Mouse (Mus musculus) left cerebral cortex, adult 11 months (tissue): ENCODE results near the gene Cdk9.

ENCODE experiments used
- DNase-seq: peaks from one replicate; pipeline ENCODE4 v3.0.0; 2022; ENCODE audit warnings: low spot score

Gene Cdk9

GRCm38 (mm10) chr2:32712934-32713817 is at the start of gene Cdk9:
TSS of gene Cdk9 (minus strand) at chr2:32713076.
- DNase-seq = peak; percentile 88

GRCm38 (mm10) chr2:32761859-32762258 is 49.0 kb upstream of the Cdk9 start:
- DNase-seq = no peak

- DNase-seq = no peak
Observed at GRCm38 (mm10) chr2:32761361-32761760, 48.5 kb upstream of the Cdk9 start.

GRCm38 (mm10) chr2:32759001-32759400 is 46.1 kb upstream of the Cdk9 start:
- DNase-seq = no peak

GRCm38 (mm10) chr2:32758503-32758902 is 45.6 kb upstream of the Cdk9 start:
- no peak for DNase-seq

GRCm38 (mm10) chr2:32757056-32757845 is 44.4 kb upstream of the Cdk9 start, which contains the start of gene Tor2a:
TSS of gene Tor2a (plus strand) at chr2:32757234.
- peak; percentile 96 for DNase-seq

GRCm38 (mm10) chr2:32756674-32757055 is 43.8 kb upstream of the Cdk9 start:
- no peak for DNase-seq

- DNase-seq = no peak
Observed at GRCm38 (mm10) chr2:32752181-32752580, 39.3 kb upstream of the Cdk9 start.

- no peak for DNase-seq
Observed at GRCm38 (mm10) chr2:32751665-32752033, 38.8 kb upstream of the Cdk9 start.

GRCm38 (mm10) chr2:32750887-32751664 is 38.2 kb upstream of the Cdk9 start:
- no peak for DNase-seq

GRCm38 (mm10) chr2:32750199-32750598 is 37.3 kb upstream of the Cdk9 start:
- no peak for DNase-seq

GRCm38 (mm10) chr2:32749082-32749481 is 36.2 kb upstream of the Cdk9 start:
- no peak for DNase-seq

GRCm38 (mm10) chr2:32744272-32744982 is 31.6 kb upstream of the Cdk9 start:
- no peak for DNase-seq

GRCm38 (mm10) chr2:32742173-32742531 is 29.3 kb upstream of the Cdk9 start:
- peak; percentile 79 for DNase-seq

- DNase-seq = no peak
Observed at GRCm38 (mm10) chr2:32741273-32742172, 28.6 kb upstream of the Cdk9 start.

- DNase-seq = no peak
Observed at GRCm38 (mm10) chr2:32740916-32741272, 28.0 kb upstream of the Cdk9 start, which contains the start of gene 6330409D20Rik. TSS of gene 6330409D20Rik (minus strand) at chr2:32741016.

- DNase-seq = no peak
Observed at GRCm38 (mm10) chr2:32739311-32739710, 26.4 kb upstream of the Cdk9 start.

- DNase-seq = no peak
Observed at GRCm38 (mm10) chr2:32737008-32737407, 24.1 kb upstream of the Cdk9 start.

- DNase-seq = no peak
Observed at GRCm38 (mm10) chr2:32736306-32736829, 23.5 kb upstream of the Cdk9 start.

GRCm38 (mm10) chr2:32734933-32735332 is 22.1 kb upstream of the Cdk9 start:
- no peak for DNase-seq
